Mouse (Mus musculus): Measurements from ENCODE around the gene Lrba. TPM values are rescaled to one million over a fixed set of nuclear protein-coding genes. Genes with fewer than 3 reads are reported as not detected.

Lrba gene
- total and polyA plus RNA-seq, 3 experiments, result 12.3 to 22.6 (median 13.8) TPM

DNA sequence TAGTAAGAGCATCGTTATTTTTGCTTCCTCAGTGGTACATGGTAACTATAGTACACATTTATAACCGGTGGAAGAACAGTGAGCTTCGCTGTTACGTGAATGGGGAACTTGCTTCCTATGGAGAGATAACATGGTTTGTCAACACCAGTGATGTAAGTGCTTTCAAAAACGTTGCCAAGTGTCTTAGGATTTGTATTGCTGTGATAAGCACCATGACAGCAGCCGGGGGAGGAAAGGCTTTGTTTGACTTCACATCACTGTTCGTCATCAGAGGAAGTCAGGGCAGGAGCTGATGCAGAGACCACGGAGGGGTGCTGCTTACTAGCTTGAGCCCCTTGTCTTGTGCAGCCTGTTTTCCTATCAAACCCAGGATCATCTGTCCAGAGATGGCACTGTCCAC is 71.7 kb downstream of the Lrba start:
- Histone ChIP-seq H3K4me1 (ENCODE audit: control insufficient read depth in 1 of 2, insufficient read depth in 2 of 2) (no peaks in the 10 kb centered on the region), H3K36me3 (replicated peaks in 1 of 2; ENCODE audit: control insufficient read depth in 1 of 2, insufficient read depth in 1 of 2, low read length in 1 of 2) (peaks cover 8 to 13% of the 10 kb centered on the region in 2 experiments), H3K4me3 (replicated peaks in 1 of 3; ENCODE audit: low read depth in 2 of 3, low read length in 2 of 3, poor library complexity in 1 of 3) (no peak overlapping the region), H3K9me3 (replicated peaks; ENCODE audit: low read length) (no peaks in the 10 kb centered on the region), H3K4me2 (ENCODE audit: insufficient read depth, low read depth, poor library complexity, severe bottlenecking) (no peak overlapping the region), H3K27ac (ENCODE audit: insufficient read depth, low read depth) (no peak overlapping the region), H3K27me3 (replicated peaks) (no peaks in the 10 kb centered on the region), H3K79me2 (replicated peaks; ENCODE audit: control insufficient read depth, extremely low read depth, insufficient read depth, poor library complexity, severe bottlenecking) (no peaks in the 10 kb centered on the region), H3K9ac (ENCODE audit: insufficient read depth, low read depth) (no peak overlapping the region)
- in situ Hi-C loops (cut with MboI; ENCODE audit: low pct_ligation_motif_present, low pct_unique_long_range_greater_than_20kb, low sequenced_read_pairs), result no loop called here
- DNase-seq (ENCODE audit: extremely low read depth), result no peak
- TF ChIP-seq MXI1 (IDR thresholded peaks at IDR 0.05; ENCODE audit: low read depth, low read length), result no peak
- no peak for TF ChIP-seq IRF4 (IDR thresholded peaks at IDR 0.05; ENCODE audit: low read depth, low read length)
- TF ChIP-seq E2F4 (IDR thresholded peaks at IDR 0.05; ENCODE audit: insufficient replicate concordance, low read depth, low read length), result no peak
- dilution Hi-C loops (cut with MboI; ENCODE audit: extremely low pct_ligation_motif_present, extremely low pct_unique_long_range_greater_than_20kb, low sequenced_read_pairs), result no loop called here

DNA sequence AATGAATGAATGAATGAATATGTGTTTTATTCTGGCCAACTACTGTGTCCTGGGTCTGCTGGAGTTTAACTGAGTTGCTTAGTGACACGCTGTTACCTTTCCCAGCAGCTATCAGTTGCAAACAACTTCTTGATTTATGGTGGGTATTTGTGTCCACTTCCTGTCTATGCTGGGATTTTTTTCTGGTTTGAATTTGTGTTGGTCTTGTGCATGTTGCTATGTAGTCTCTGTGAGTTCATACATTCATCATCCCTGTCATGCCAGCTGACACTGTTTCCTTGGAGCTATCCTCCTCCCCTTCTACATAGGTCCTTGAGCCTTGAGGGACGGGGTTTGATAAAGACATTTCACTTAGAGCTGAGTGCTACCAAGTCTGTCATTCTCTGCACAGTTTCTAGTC is 84.4 kb downstream of the Lrba start:
- Histone ChIP-seq H3K79me2 (replicated peaks; ENCODE audit: control insufficient read depth, extremely low read depth, insufficient read depth, poor library complexity, severe bottlenecking) (no peaks in the 10 kb centered on the region), H3K9me3 (replicated peaks; ENCODE audit: low read length) (no peaks in the 10 kb centered on the region), H3K9ac (ENCODE audit: insufficient read depth, low read depth) (no peak overlapping the region), H3K4me3 (replicated peaks in 1 of 3; ENCODE audit: low read depth in 2 of 3, low read length in 2 of 3, poor library complexity in 1 of 3) (no peak overlapping the region), H3K27ac (ENCODE audit: insufficient read depth, low read depth) (no peak overlapping the region), H3K4me1 (ENCODE audit: control insufficient read depth in 1 of 2, insufficient read depth in 2 of 2) (no peaks in the 10 kb centered on the region), H3K4me2 (ENCODE audit: insufficient read depth, low read depth, poor library complexity, severe bottlenecking) (no peak overlapping the region), H3K36me3 (replicated peaks in 1 of 2; ENCODE audit: control insufficient read depth in 1 of 2, insufficient read depth in 1 of 2, low read length in 1 of 2) (peaks cover 9 to 18% of the 10 kb centered on the region in 2 experiments), H3K27me3 (replicated peaks) (no peaks in the 10 kb centered on the region)
- in situ Hi-C loops (cut with MboI; ENCODE audit: low pct_ligation_motif_present, low pct_unique_long_range_greater_than_20kb, low sequenced_read_pairs), result no loop called here
- dilution Hi-C loops (cut with MboI; ENCODE audit: extremely low pct_ligation_motif_present, extremely low pct_unique_long_range_greater_than_20kb, low sequenced_read_pairs), result no loop called here
- no peak for DNase-seq (ENCODE audit: extremely low read depth)
- TF ChIP-seq MAFK (IDR thresholded peaks at IDR 0.05; ENCODE audit: insufficient replicate concordance, low read length), result no peak
- TF ChIP-seq ZNF384 (IDR thresholded peaks at IDR 0.05; ENCODE audit: low read depth, low read length), result no peak
- TF ChIP-seq POLR2A (IDR thresholded peaks at IDR 0.05; ENCODE audit: low read depth, low read length), result no peak
- TF ChIP-seq EP300 (IDR thresholded peaks at IDR 0.05; ENCODE audit: low read length), result no peak

DNA sequence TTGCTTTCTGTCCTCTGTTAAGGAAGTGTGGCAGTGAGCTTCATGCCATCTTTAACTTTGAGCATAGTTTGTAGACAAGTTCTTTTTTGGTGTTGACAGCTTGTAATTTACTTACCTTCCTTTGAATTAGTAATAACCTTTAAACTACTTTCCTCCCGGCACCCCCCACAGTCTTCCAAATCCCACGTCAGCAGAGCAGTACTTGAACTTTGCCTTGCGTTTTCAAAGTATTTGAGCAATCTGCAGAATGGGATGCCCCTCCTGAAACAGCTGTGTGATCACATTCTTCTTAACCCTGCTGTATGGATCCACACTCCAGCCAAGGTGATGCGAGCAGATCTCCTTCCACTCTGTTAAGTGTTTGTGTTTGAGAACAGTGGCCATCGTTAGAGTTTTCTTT is 85.7 kb downstream of the Lrba start:
- Histone ChIP-seq H3K27me3 (replicated peaks) (no peaks in the 10 kb centered on the region), H3K79me2 (replicated peaks; ENCODE audit: control insufficient read depth, extremely low read depth, insufficient read depth, poor library complexity, severe bottlenecking) (no peaks in the 10 kb centered on the region), H3K4me3 (replicated peaks in 1 of 3; ENCODE audit: low read depth in 2 of 3, low read length in 2 of 3, poor library complexity in 1 of 3) (no peak overlapping the region), H3K4me2 (ENCODE audit: insufficient read depth, low read depth, poor library complexity, severe bottlenecking) (no peak overlapping the region), H3K4me1 (ENCODE audit: control insufficient read depth in 1 of 2, insufficient read depth in 2 of 2) (no peaks in the 10 kb centered on the region), H3K36me3 (replicated peaks in 1 of 2; ENCODE audit: control insufficient read depth in 1 of 2, insufficient read depth in 1 of 2, low read length in 1 of 2) (peaks cover 9 to 19% of the 10 kb centered on the region in 2 experiments), H3K27ac (ENCODE audit: insufficient read depth, low read depth) (no peak overlapping the region), H3K9ac (ENCODE audit: insufficient read depth, low read depth) (no peak overlapping the region), H3K9me3 (replicated peaks; ENCODE audit: low read length) (no peaks in the 10 kb centered on the region)
- dilution Hi-C loops (cut with MboI; ENCODE audit: extremely low pct_ligation_motif_present, extremely low pct_unique_long_range_greater_than_20kb, low sequenced_read_pairs) (no loop called here), in situ Hi-C loops (cut with MboI; ENCODE audit: low pct_ligation_motif_present, low pct_unique_long_range_greater_than_20kb, low sequenced_read_pairs) (no loop called here)
- no peak for TF ChIP-seq BHLHE40 (IDR thresholded peaks at IDR 0.05; ENCODE audit: low read depth, low read length)
- TF ChIP-seq ETS1 (conservative IDR thresholded peaks at IDR 0.05; ENCODE audit: low read depth, low read length), result no peak
- no peak for TF ChIP-seq MYC (IDR thresholded peaks at IDR 0.05; ENCODE audit: low read depth, low read length)
- TF ChIP-seq CHD2 (IDR thresholded peaks at IDR 0.05; ENCODE audit: low read length), result no peak
- TF ChIP-seq POLR2AphosphoS2 (IDR thresholded peaks at IDR 0.05; ENCODE audit: low read depth, low read length), result no peak
- TF ChIP-seq ZMIZ1 (IDR thresholded peaks at IDR 0.05; ENCODE audit: low read depth, low read length), result no peak
- TF ChIP-seq IRF4 (IDR thresholded peaks at IDR 0.05; ENCODE audit: low read depth, low read length), result no peak
- no peak for TF ChIP-seq ZKSCAN1 (IDR thresholded peaks at IDR 0.05; ENCODE audit: borderline replicate concordance, low read depth, low read length)
- no peak for TF ChIP-seq MEF2A (IDR thresholded peaks at IDR 0.05; ENCODE audit: borderline replicate concordance, low read depth, low read length)
- TF ChIP-seq MXI1 (IDR thresholded peaks at IDR 0.05; ENCODE audit: low read depth, low read length), result no peak
- no peak for TF ChIP-seq MAZ (IDR thresholded peaks at IDR 0.05; ENCODE audit: low read depth, low read length)
- no peak for TF ChIP-seq TCF12 (IDR thresholded peaks at IDR 0.05; ENCODE audit: low read depth, low read length)
- TF ChIP-seq GABPA (IDR thresholded peaks at IDR 0.05; ENCODE audit: insufficient replicate concordance, low read depth, low read length), result no peak
- no peak for TF ChIP-seq SIN3A (IDR thresholded peaks at IDR 0.05; ENCODE audit: low read length)
- no peak for DNase-seq (ENCODE audit: extremely low read depth)

Measured in CH12.LX (cell line).